Mouse (Mus musculus): ENCODE data around the gene Pde4b. TPM values are rescaled to one million over a fixed set of nuclear protein-coding genes. Genes with fewer than 3 reads are reported as not detected.

Pde4b gene
- polyA plus RNA-seq, 1 experiment: 11.5 TPM

DNA sequence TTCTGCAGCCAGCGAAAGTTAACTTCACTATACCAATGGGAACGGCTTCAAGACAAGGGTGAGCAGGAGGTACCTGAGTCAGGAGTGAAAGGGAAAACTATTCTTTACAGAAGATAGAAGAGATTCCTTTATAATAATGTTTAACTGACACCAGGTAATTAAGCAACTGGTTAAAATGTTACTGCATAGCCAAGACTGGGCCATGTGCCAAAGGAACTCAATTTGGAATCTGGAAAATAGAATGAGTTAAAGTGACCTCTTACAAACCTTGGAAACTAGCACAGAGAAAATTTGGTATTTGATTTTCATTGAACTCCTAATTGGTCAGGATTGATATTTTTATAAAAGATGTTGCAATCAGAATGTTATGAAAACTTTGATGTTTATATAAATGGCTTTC is 228.7 kb downstream of the Pde4b start:
- Histone ChIP-seq H3K4me1 (ENCODE audit: control insufficient read depth, insufficient read depth, low read length) (peaks cover 8% of the 10 kb centered on the region), H3K4me3 (ENCODE audit: insufficient read depth, low read depth, low read length) (no peak overlapping the region), H3K27me3 (replicated peaks; ENCODE audit: control insufficient read depth, insufficient read depth, low read length) (no peaks in the 10 kb centered on the region), H3K36me3 (ENCODE audit: control insufficient read depth, insufficient read depth, low read length) (no peaks in the 10 kb centered on the region), H3K27ac (ENCODE audit: insufficient read depth, low read depth, low read length) (no peak overlapping the region)
- TF ChIP-seq POLR2A (IDR thresholded peaks at IDR 0.05; ENCODE audit: low read depth, low read length) (no peak), CTCF (conservative IDR thresholded peaks at IDR 0.05; ENCODE audit: insufficient read depth, insufficient read length, low read depth, low read length) (no peak)
- DNase-seq: peak; percentile 86
- WGBS: 51% methylated on average over 2 of the region's 2 CpGs

DNA sequence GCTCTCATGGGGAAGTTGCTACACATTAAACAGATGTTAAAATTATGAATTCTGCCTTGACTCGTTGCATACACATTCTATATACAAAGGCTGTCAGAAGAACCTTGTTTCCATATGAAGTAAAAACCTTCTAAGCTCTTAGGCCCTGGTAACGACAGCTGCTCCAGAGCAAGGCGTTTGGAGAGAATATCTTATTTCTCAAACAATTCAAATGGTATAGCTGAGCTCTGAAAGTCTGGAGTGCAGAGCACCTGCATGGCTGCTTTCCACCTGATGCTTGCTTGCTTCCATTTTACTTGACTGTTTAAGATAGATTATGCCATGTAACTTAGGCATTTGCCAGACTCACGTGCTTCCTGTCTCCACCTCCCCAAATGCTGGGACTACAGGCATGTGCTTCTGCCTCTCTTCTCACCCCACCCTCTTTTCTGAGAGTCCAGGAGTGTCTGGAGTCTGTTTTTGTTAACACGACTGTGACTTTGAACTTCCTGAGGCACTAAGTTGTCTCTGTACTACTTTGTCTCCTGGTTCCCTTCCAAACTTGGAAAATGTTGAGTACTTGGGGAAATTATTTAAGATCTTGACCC is 229.4 kb downstream of the Pde4b start:
- H3K4me3 ChIP-seq (ENCODE audit: insufficient read depth, low read depth, low read length): no peak overlapping the region
- H3K27me3 ChIP-seq (replicated peaks; ENCODE audit: control insufficient read depth, insufficient read depth, low read length): no peaks in the 10 kb centered on the region
- H3K36me3 ChIP-seq (ENCODE audit: control insufficient read depth, insufficient read depth, low read length): no peaks in the 10 kb centered on the region
- no peak overlapping the region for H3K27ac ChIP-seq (ENCODE audit: insufficient read depth, low read depth, low read length)
- H3K4me1 ChIP-seq (ENCODE audit: control insufficient read depth, insufficient read depth, low read length): peaks cover 8% of the 10 kb centered on the region
- WGBS: 55% methylated on average over 5 of the region's 5 CpGs
- DNase-seq: peak; percentile 23
- no peak for TF ChIP-seq CTCF (conservative IDR thresholded peaks at IDR 0.05; ENCODE audit: insufficient read depth, insufficient read length, low read depth, low read length)

- Histone ChIP-seq H3K4me1 (ENCODE audit: control insufficient read depth, insufficient read depth, low read length) (peaks cover 8% of the 10 kb centered on the region), H3K36me3 (ENCODE audit: control insufficient read depth, insufficient read depth, low read length) (no peaks in the 10 kb centered on the region), H3K27me3 (replicated peaks; ENCODE audit: control insufficient read depth, insufficient read depth, low read length) (no peaks in the 10 kb centered on the region), H3K4me3 (ENCODE audit: insufficient read depth, low read depth, low read length) (no peak overlapping the region), H3K27ac (ENCODE audit: insufficient read depth, low read depth, low read length) (no peak overlapping the region)
- TF ChIP-seq CTCF (conservative IDR thresholded peaks at IDR 0.05; ENCODE audit: insufficient read depth, insufficient read length, low read depth, low read length): no peak
- no peak for TF ChIP-seq POLR2A (IDR thresholded peaks at IDR 0.05; ENCODE audit: low read depth, low read length)
- no peak for DNase-seq
- 84% methylated on average over 6 of the region's 6 CpGs for WGBS
These were observed 231.3 kb downstream of the Pde4b start for GRCm38 (mm10) chr4:102318596-102318995.

GRCm38 (mm10) chr4:102321340-102321739 is 234.0 kb downstream of the Pde4b start:
- Histone ChIP-seq H3K4me3 (ENCODE audit: insufficient read depth, low read depth, low read length) (no peak overlapping the region), H3K36me3 (ENCODE audit: control insufficient read depth, insufficient read depth, low read length) (no peaks in the 10 kb centered on the region), H3K4me1 (ENCODE audit: control insufficient read depth, insufficient read depth, low read length) (peaks cover 3% of the 10 kb centered on the region), H3K27me3 (replicated peaks; ENCODE audit: control insufficient read depth, insufficient read depth, low read length) (no peaks in the 10 kb centered on the region), H3K27ac (ENCODE audit: insufficient read depth, low read depth, low read length) (no peak overlapping the region)
- no peak for DNase-seq
- WGBS: 59% methylated on average over 3 of the region's 3 CpGs
- TF ChIP-seq POLR2A (IDR thresholded peaks at IDR 0.05; ENCODE audit: low read depth, low read length) (no peak), CTCF (conservative IDR thresholded peaks at IDR 0.05; ENCODE audit: insufficient read depth, insufficient read length, low read depth, low read length) (no peak)

DNA sequence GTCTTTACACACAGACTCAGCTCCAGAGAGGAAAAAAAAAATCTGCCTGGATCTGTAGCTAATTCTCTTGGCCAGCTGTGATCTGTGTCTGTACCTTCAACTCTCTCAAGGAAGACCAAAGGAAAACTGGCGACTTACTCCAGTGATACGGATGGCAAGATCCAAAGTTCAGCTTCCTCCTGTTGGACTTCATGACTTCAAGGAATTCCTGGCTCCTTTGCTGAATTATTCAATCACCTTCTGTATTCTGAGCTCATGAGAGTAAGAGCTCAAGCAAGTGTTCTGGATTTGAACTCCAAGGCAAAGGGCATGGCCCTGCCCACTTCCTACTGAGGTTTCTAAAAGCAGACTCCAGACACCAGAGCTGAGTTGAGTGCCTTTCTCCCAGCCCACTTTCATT is 245.0 kb downstream of the Pde4b start:
- 66% methylated on average over 2 of the region's 2 CpGs for WGBS
- H3K4me3 ChIP-seq (ENCODE audit: insufficient read depth, low read depth, low read length): no peak overlapping the region
- peak; percentile 71 for DNase-seq

DNA sequence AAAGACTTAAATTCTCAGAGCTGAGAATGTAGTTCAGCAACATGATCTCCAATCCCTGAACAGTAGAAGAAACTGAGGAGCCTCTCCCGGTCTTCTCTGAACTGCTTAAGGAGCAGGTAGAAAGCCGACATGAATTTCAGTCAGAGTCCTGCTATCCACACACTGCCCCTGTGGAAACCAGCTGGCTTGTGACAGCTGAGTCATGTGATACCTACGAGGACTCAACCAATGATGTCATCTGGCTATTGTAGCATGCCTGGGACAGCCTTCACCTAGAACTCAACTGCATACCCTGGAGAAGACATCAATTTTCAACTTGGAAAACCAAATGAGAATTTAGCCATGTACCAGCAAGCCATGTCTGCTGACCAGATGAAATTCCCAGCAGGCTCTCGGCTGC is 245.5 kb downstream of the Pde4b start:
- Histone ChIP-seq H3K27ac (ENCODE audit: insufficient read depth, low read depth, low read length) (no peak overlapping the region), H3K4me1 (ENCODE audit: control insufficient read depth, insufficient read depth, low read length) (no peaks in the 10 kb centered on the region), H3K4me3 (ENCODE audit: insufficient read depth, low read depth, low read length) (no peak overlapping the region), H3K27me3 (replicated peaks; ENCODE audit: control insufficient read depth, insufficient read depth, low read length) (no peaks in the 10 kb centered on the region), H3K36me3 (ENCODE audit: control insufficient read depth, insufficient read depth, low read length) (no peaks in the 10 kb centered on the region)
- TF ChIP-seq CTCF (conservative IDR thresholded peaks at IDR 0.05; ENCODE audit: insufficient read depth, insufficient read length, low read depth, low read length) (no peak), POLR2A (IDR thresholded peaks at IDR 0.05; ENCODE audit: low read depth, low read length) (no peak)
- DNase-seq: no peak
- WGBS: 73% methylated on average over 4 of the region's 4 CpGs

More for the DNA sequence above, 245.0 kb downstream of the Pde4b start:
- H3K27ac ChIP-seq (ENCODE audit: insufficient read depth, low read depth, low read length): no peak overlapping the region
- no peaks in the 10 kb centered on the region for H3K27me3 ChIP-seq (replicated peaks; ENCODE audit: control insufficient read depth, insufficient read depth, low read length)
- TF ChIP-seq CTCF (conservative IDR thresholded peaks at IDR 0.05; ENCODE audit: insufficient read depth, insufficient read length, low read depth, low read length): no peak
- no peak for TF ChIP-seq POLR2A (IDR thresholded peaks at IDR 0.05; ENCODE audit: low read depth, low read length)
- no peaks in the 10 kb centered on the region for H3K4me1 ChIP-seq (ENCODE audit: control insufficient read depth, insufficient read depth, low read length)
- no peaks in the 10 kb centered on the region for H3K36me3 ChIP-seq (ENCODE audit: control insufficient read depth, insufficient read depth, low read length)

DNA sequence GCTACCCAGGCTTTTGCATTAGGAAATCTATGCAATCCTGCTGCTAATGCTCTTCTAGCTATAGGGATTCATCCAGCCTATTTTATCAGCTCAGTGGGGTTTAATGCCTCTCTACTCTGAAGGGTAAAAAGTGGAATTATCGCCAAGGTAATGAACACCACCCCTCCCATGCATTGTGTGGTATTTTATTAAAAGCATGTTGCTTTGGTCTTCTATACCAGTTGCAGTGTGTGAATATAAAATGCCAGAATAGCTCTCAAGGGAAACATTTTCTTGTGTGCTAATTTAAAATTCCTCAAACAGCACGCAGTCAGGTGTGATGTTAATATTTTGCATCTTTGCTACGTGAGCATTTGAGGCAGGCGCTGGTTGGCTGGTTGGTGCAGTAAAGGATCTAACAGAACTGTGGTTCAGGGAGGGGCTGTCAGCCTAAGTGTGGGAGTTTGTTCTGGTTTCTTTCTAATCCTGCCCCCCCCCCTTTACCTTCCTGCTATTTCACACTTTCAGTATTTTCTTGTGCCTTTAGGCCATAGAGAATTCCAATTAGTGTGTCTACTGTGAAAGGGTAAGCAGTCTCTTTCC is 259.7 kb downstream of the Pde4b start:
- TF ChIP-seq CTCF (conservative IDR thresholded peaks at IDR 0.05; ENCODE audit: insufficient read depth, insufficient read length, low read depth, low read length) (no peak), POLR2A (IDR thresholded peaks at IDR 0.05; ENCODE audit: low read depth, low read length) (no peak)
- Histone ChIP-seq H3K4me3 (ENCODE audit: insufficient read depth, low read depth, low read length) (no peak overlapping the region), H3K36me3 (ENCODE audit: control insufficient read depth, insufficient read depth, low read length) (no peaks in the 10 kb centered on the region), H3K27me3 (replicated peaks; ENCODE audit: control insufficient read depth, insufficient read depth, low read length) (no peaks in the 10 kb centered on the region), H3K4me1 (ENCODE audit: control insufficient read depth, insufficient read depth, low read length) (no peaks in the 10 kb centered on the region), H3K27ac (ENCODE audit: insufficient read depth, low read depth, low read length) (no peak overlapping the region)
- DNase-seq: no peak
- WGBS: 62% methylated on average over 4 of the region's 4 CpGs

Data from kidney, adult 2 months (tissue).